Comparison of ENCODE assay signal across 7 mouse cellular contexts in the genomic region with DNA sequence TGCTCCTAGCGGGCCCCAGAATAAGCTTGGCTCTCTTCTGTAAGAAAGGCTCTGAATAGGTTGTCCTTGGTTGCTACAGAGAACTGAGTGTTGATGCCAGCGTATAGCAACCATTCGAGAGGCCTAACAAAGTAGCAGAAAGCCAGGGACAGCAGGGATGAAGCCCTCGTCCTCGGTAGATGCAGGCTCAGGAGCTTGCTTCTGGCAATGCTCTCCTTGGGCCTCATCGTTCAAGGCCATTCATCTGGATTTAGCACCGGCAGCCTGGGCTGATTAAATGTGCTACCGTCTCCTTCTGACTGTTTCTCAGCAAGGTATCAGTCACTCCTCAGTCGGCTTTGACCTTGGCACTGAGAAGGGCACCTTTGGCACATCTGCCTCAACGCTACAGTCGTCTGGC.
"Had no signal": no experiment of that assay in that cellular context is flagged by ENCODE, and none has a peak within 500 bp of the region (broad histone marks: within the 10 kb centered on the region; RNA-seq: fewer than 3 reads in every experiment).

No protein-coding gene starts in this region.

- H3K4me1 ChIP-seq: lung, embryonic 15.5 days had no signal

- H3K36me3 ChIP-seq: liver, embryonic 13.5 days; lung, embryonic 15.5 days had no signal

- H3K27me3 ChIP-seq: limb, embryonic 12.5 days; liver, embryonic 13.5 days; lung, embryonic 15.5 days had no signal

- H3K9ac ChIP-seq: limb, embryonic 12.5 days; liver, embryonic 13.5 days; liver, postnatal 0 days; lung, embryonic 15.5 days had no signal

- H3K4me2 ChIP-seq: limb, embryonic 12.5 days; liver, embryonic 13.5 days; lung, embryonic 15.5 days had no signal

- H3K27ac ChIP-seq: layer of hippocampus, adult 2 months; limb, embryonic 12.5 days; liver, embryonic 13.5 days; lung, embryonic 15.5 days; macrophage had no signal

- H3K4me3 ChIP-seq: layer of hippocampus, adult 2 months; limb, embryonic 12.5 days; liver, embryonic 13.5 days; lung, embryonic 15.5 days; megakaryocyte, embryonic 14.5 days had no signal

- H3K9me3 ChIP-seq: limb, embryonic 12.5 days; liver, embryonic 13.5 days; lung, embryonic 15.5 days; megakaryocyte, embryonic 14.5 days had no signal
